Mouse (Mus musculus) Patski (cell line): ENCODE measurements around the gene Fam214a. TPM values are rescaled to one million over a fixed set of nuclear protein-coding genes. Genes with fewer than 3 reads are reported as not detected.

Experiments
- ATAC-seq: fragments of 100-300 bp; one replicate; pipeline ENCODE4 v1.8.0; 2021
- CTCF ChIA-PET: fragments of 350-600 bp; sonication (Branson Sonifier 250); formaldehyde crosslinking; loops from one replicate; lab custom pipeline; 2022; ENCODE audit warnings: inconsistent platforms; lab: Charles Lee
- POLR2A ChIA-PET: fragments of 350-600 bp; sonication (Branson Sonifier 250); formaldehyde crosslinking; loops from one replicate; lab custom pipeline; 2022; ENCODE audit warnings: antibody characterized with exemption, inconsistent platforms; lab: Charles Lee
- DNase-seq: peaks from one replicate; pipeline ENCODE4 v3.0.0-alpha.2; 2011; ENCODE audit warnings: low read depth, low spot score
- H3K27me3 ChIP-seq: fragments of 371-371 bp; one replicate; pipeline ENCODE4 v1.5.1; 2021
- CTCF ChIP-seq: fragments of 100-300 bp; IDR thresholded peaks from one replicate; pipeline ENCODE4 v1.5.1; 2021
- in situ Hi-C: fragments of 300-500 bp; cut with MboI; formaldehyde crosslinking; loops from 3 replicates; pipeline ENCODE4 v1.11.1; 2018; ENCODE audit warnings: low pct_unique_long_range_greater_than_20kb, mixed read lengths
- polyA plus RNA-seq: library from polyadenylated mRNA; unstranded; gene quantifications from one replicate; pipeline ENCODE4 v1.2.3, GENCODE M21; 2021

Gene Fam214a
- polyA plus RNA-seq, 1 experiment from 2014 or later = 14.3 TPM

GRCm38 (mm10) chr9:75022546-75022945, 69.9 kb downstream of the Fam214a start:
- no peak for TF ChIP-seq CTCF
- ChIA-PET CTCF (interaction anchor here (0.9 kb wide), 1 partner anchor 11 kb away, joined by 4 read pairs; no protein-coding TSS in a partner anchor), POLR2A (interaction anchor here (0.6 kb wide), 1 partner anchor 25 kb away, joined by 4 read pairs; no protein-coding TSS in a partner anchor)
- H3K27me3 ChIP-seq = no peaks in the 10 kb centered on the region
- ATAC-seq (no peak), DNase-seq (no peak)
- in situ Hi-C loops = loop anchor here (5.0 kb wide), 1 partner anchor 115 kb away; no protein-coding TSS in a partner anchor

- ChIA-PET POLR2A (interaction anchor here (0.6 kb wide), 1 partner anchor 14 kb away, joined by 3 read pairs; no protein-coding TSS in a partner anchor), CTCF (interaction anchor here (1.5 to 2.4 kb wide), 2 partner anchors 10 to 24 kb away, joined by 3 to 10 read pairs; no protein-coding TSS in a partner anchor)
- in situ Hi-C loops = loop anchor here (5.0 kb wide), 1 partner anchor 116 kb away; no protein-coding TSS in a partner anchor
- no peak for ATAC-seq
- no peaks in the 10 kb centered on the region for H3K27me3 ChIP-seq
- DNase-seq = no peak
- TF ChIP-seq CTCF = no peak
Measured at GRCm38 (mm10) chr9:75023150-75023894, 70.6 kb downstream of the Fam214a start.

- POLR2A ChIA-PET = interaction anchor here (0.6 kb wide), 1 partner anchor 13 kb away, joined by 3 read pairs; no protein-coding TSS in a partner anchor
- TF ChIP-seq CTCF = no peak
- ATAC-seq (no peak), DNase-seq (no peak)
- no peaks in the 10 kb centered on the region for H3K27me3 ChIP-seq
- CTCF ChIA-PET = interaction anchor here (1.5 to 2.4 kb wide), 2 partner anchors 9 to 25 kb away, joined by 3 to 10 read pairs; no protein-coding TSS in a partner anchor
- in situ Hi-C loops = loop anchor here (5.0 kb wide), 1 partner anchor 117 kb away; no protein-coding TSS in a partner anchor
Measured at GRCm38 (mm10) chr9:75024089-75024488, 71.4 kb downstream of the Fam214a start.

- ATAC-seq (no peak), DNase-seq (no peak)
- no peaks in the 10 kb centered on the region for H3K27me3 ChIP-seq
- in situ Hi-C loops = no loop called here
- CTCF ChIA-PET = interaction anchor here (1.1 to 2.4 kb wide), 5 partner anchors 8 to 118 kb away, joined by 3 to 10 read pairs (median 3); partner anchors contain the start of gene Arpp19
- POLR2A ChIA-PET = no interaction called here
- TF ChIP-seq CTCF = peak; percentile 47
Measured at GRCm38 (mm10) chr9:75025689-75026088, 73.0 kb downstream of the Fam214a start.

- no peak for TF ChIP-seq CTCF
- in situ Hi-C loops = no loop called here
- ChIA-PET POLR2A (no interaction called here), CTCF (interaction anchor here (0.7 to 3.3 kb wide), 7 partner anchors 8 to 248 kb away, joined by 3 to 13 read pairs (median 4); no protein-coding TSS in a partner anchor)
- no peaks in the 10 kb centered on the region for H3K27me3 ChIP-seq
- DNase-seq (no peak), ATAC-seq (no peak)
Measured at GRCm38 (mm10) chr9:75032408-75032807, 79.7 kb downstream of the Fam214a start.

GRCm38 (mm10) chr9:75033141-75033540, 80.5 kb downstream of the Fam214a start:
- in situ Hi-C loops = no loop called here
- DNase-seq = no peak
- peak; percentile 51 for TF ChIP-seq CTCF
- no peak for ATAC-seq
- ChIA-PET POLR2A (no interaction called here), CTCF (interaction anchor here (0.7 to 3.3 kb wide), 10 partner anchors 9 to 247 kb away, joined by 3 to 13 read pairs (median 4); no protein-coding TSS in a partner anchor)
- H3K27me3 ChIP-seq = no peaks in the 10 kb centered on the region

- in situ Hi-C loops = no loop called here
- ChIA-PET POLR2A (no interaction called here), CTCF (interaction anchor here (3.3 kb wide), 1 partner anchor 15 kb away, joined by 13 read pairs; no protein-coding TSS in a partner anchor)
- DNase-seq (no peak), ATAC-seq (no peak)
- H3K27me3 ChIP-seq = no peaks in the 10 kb centered on the region
- TF ChIP-seq CTCF = no peak
Measured at GRCm38 (mm10) chr9:75034691-75035090, 82.0 kb downstream of the Fam214a start.

- in situ Hi-C loops = no loop called here
- no peak for TF ChIP-seq CTCF
- ChIA-PET POLR2A (no interaction called here), CTCF (interaction anchor here (1.0 kb wide), 1 partner anchor 14 kb away, joined by 4 read pairs; no protein-coding TSS in a partner anchor)
- H3K27me3 ChIP-seq = no peaks in the 10 kb centered on the region
- ATAC-seq (no peak), DNase-seq (no peak)
Measured at GRCm38 (mm10) chr9:75035944-75036343, 83.3 kb downstream of the Fam214a start.

GRCm38 (mm10) chr9:75037451-75038356, 85.0 kb downstream of the Fam214a start, which contains the start of gene Arpp19:
Gene Arpp19 (plus strand): TSS chr9:75037614.
- TF ChIP-seq CTCF = no peak
- ATAC-seq = peak; percentile 99
- POLR2A ChIA-PET = interaction anchor here (0.6 to 0.7 kb wide), 4 partner anchors 14 to 124 kb away, joined by 3 read pairs; no protein-coding TSS in a partner anchor
- DNase-seq = no peak
- no peaks in the 10 kb centered on the region for H3K27me3 ChIP-seq
- in situ Hi-C loops = no loop called here
- CTCF ChIA-PET = interaction anchor here (1.0 to 2.3 kb wide), 8 partner anchors 9 to 159 kb away, joined by 3 to 11 read pairs (median 3); no protein-coding TSS in a partner anchor

GRCm38 (mm10) chr9:75038357-75038688, 85.6 kb downstream of the Fam214a start:
- no peak for ATAC-seq
- in situ Hi-C loops = no loop called here
- no peak for DNase-seq
- TF ChIP-seq CTCF = no peak
- ChIA-PET POLR2A (interaction anchor here (0.7 kb wide), 1 partner anchor 26 kb away, joined by 3 read pairs; no protein-coding TSS in a partner anchor), CTCF (interaction anchor here (1.2 to 2.3 kb wide), 5 partner anchors 10 to 158 kb away, joined by 3 to 11 read pairs (median 3); no protein-coding TSS in a partner anchor)
- H3K27me3 ChIP-seq = no peaks in the 10 kb centered on the region
